Mouse (Mus musculus) ovary, postnatal 14 days (tissue): ENCODE results near the gene Olfr1500.
"Not testable (repeated sequence)": the region's sequence is repeated elsewhere in the genome, so short reads cannot be mapped to it uniquely, and the experiment has no call there.

Source experiments
- DNase-seq: peaks from one replicate; pipeline ENCODE4 v3.0.0; 2022; ENCODE audit warnings: low spot score

The Olfr1500 gene

DNA sequence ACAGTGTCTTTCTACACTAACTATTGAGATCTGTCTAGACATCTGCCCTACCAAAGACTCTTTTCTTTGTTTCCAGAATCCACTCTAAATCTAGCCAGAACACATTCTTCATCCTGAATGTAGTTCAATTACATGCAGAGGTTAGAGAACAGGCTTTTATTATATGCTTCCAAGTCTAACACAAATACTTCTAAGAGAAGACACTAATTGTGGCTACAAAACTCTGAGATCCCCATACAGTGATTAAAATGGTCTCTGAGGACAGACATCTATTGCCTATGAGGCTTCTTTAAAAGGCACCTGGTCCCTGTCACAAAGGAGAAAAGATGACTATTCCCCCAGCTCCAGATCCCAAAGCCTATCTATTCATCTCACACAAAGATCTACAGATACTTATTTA lies at the start of gene Olfr1500:
Olfr1500 (minus strand) TSS at position 101 of the 400 bp plus-strand sequence.
- DNase-seq: no peak

DNA sequence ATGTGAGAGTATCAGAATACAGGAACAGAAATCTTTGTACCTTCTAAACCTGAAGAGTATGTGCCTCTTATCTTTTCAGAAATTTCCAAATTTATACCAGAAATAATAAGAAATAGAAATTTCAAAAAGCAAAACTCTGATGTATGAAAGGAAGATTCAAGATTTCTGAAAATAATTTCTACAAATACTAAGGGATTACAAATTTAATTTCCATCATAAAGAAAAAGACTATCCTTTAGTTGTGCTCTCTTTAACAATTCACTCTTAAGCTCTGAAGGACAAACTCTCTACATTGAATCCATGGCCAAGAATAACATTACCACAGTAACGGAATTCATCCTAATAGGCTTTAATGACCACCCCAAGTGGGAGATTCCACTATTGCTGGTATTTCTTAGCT lies 31.2 kb upstream of the Olfr1500 start, which contains the start of gene Olfr1502:
Olfr1502 (plus strand) TSS at position 301 of the 400 bp plus-strand sequence.
- no peak for DNase-seq

DNA sequence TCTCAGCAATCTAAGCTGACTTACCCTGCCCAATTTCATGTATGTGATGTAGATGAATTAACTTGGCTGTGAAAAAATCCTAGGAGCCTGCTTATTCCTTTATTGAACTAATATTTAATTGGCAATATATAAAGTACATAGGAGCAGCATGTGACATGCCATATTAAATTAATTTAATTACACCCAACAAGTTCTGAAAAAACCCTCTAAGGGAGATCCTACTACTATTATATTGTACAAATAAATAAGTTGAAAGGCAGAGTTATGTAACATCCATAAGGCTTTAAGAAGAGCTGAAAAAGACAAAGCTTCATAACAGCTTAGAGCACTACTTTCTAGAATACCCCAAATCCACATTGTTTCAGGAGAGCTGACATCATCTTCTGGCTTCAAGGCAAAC lies 20.3 kb upstream of the Olfr1500 start, which contains the start of gene Olfr1501:
Olfr1501 (minus strand) TSS at position 101 of the 400 bp plus-strand sequence.
- not testable (repeated sequence) for DNase-seq

- no peak for DNase-seq
These were observed 1.8 kb downstream of the Olfr1500 start for GRCm38 (mm10) chr19:13828447-13828846.

DNA sequence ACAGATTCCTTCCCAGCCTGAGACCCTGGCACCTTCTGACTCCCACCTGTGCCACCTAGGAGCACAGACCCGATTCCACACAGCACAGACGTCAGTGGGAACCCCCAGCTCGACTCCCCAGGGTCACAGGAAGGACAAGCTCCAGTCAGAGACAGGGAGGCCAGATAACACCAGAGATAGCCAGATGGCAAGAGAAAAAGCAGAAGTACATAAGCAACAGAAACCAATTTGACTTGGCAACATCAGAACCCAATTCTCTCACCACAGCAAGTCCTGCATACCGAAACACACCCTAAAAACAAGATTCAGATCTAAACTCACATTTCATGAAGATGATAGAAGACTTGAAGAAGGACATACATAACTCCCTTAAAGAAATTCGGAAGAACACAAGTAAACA lies 9.4 kb downstream of the Olfr1500 start:
- DNase-seq: no peak

DNA sequence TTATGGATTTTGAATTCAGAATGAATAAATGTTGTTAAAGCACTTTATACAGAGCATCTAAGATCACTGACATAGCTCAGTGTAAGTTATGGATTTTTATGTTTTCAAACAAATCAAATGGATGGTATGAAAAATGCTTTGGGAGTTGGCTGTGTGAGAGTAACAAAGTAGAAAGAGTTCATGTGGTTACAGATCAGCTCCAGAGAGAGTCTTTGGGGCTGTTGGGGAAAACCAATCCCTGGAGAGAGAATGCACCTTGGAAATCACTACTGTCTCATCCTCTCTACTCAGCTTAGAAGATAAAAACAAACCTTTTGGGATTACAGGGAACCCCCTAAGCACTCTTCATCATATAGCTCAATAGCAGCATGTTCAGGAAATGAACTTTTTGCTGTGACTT lies 10.9 kb downstream of the Olfr1500 start, which contains the start of gene Olfr1499:
Olfr1499 (minus strand) TSS at position 101 of the 400 bp plus-strand sequence.
- no peak for DNase-seq

GRCm38 (mm10) chr19:13818827-13819226 lies 11.5 kb downstream of the Olfr1500 start:
- DNase-seq: no peak

- DNase-seq: no peak
These were observed 17.5 kb downstream of the Olfr1500 start for GRCm38 (mm10) chr19:13812823-13813222.

DNA sequence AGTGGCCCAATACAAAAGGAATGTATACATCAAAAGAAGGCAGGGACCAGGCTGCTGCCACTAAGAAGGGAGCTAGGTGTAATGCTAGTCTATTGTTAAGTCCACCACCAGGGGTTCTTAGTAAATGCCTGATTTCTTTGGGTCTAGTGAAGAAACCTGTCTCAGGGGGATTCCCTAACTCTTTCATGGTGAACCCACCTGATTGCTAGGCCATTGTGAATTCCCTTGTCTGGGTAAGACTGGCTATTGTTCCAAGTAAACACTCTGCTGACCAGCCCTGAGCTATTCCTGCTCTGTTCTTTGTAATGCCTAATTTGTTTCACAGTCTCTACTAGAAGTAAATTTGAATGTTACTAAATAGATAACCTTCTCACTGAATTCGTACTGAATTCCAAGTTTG lies 24.8 kb downstream of the Olfr1500 start:
- DNase-seq: not testable (repeated sequence)

- no peak for DNase-seq
These were observed 32.2 kb downstream of the Olfr1500 start, which contains the start of gene Olfr1497 for GRCm38 (mm10) chr19:13798102-13798501. TSS of gene Olfr1497 (minus strand) at chr19:13798202.

DNA sequence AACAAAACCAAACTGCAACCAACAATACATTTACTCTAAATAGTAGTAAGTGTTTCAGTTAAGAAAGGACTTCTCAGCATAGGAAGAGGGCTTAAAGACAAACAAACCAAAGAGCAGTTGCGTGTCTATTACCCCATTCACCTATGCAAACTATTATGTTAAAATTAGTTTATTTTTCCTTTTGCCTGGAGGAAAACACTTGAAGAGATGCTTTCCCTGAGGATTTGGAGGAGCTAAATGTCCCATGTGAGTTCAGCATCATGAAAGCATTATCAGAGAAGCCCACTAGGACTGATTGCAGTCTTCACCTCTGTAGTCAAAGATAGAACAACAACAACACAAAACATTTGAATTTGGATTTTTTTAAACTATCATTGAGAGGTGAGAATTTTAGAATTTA lies 52.7 kb downstream of the Olfr1500 start, which contains the start of gene Olfr1496:
Olfr1496 (plus strand) TSS at position 301 of the 400 bp plus-strand sequence.
- no peak for DNase-seq
